Mouse (Mus musculus): ENCODE results near the gene Glrx2. TPM values are rescaled to one million over a fixed set of nuclear protein-coding genes. Genes with fewer than 3 reads are reported as not detected.
A peak's percentile ranks its signal among the peaks of the same experiment; 100 is the strongest.

Gene Glrx2
- polyA plus RNA-seq, 2 experiments: 19.9 to 38.0 TPM

GRCm38 (mm10) chr1:143702141-143702740 lies 13.9 kb upstream of the Glrx2 start:
- TF ChIP-seq EP300 (IDR thresholded peaks at IDR 0.05; ENCODE audit: low read depth) (no peak), CTCF (IDR thresholded peaks at IDR 0.05; ENCODE audit: low read depth) (no peak)
- peaks cover 6% of the 10 kb centered on the region for H3K36me3 ChIP-seq (replicated peaks; ENCODE audit: control insufficient read depth, insufficient read depth, low read depth)
- H3K27me3 ChIP-seq (ENCODE audit: control insufficient read depth, insufficient read depth, low read length): no peaks in the 10 kb centered on the region
- DNase-seq (ENCODE audit: low read depth in 3 of 3, low spot score in 3 of 3) (peak in 2 of 3 experiments; percentile 23 to 44), ATAC-seq (ENCODE audit: insufficient read depth) (peak; percentile 58)
- H3K4me3 ChIP-seq (ENCODE audit: insufficient read depth in 1 of 2, low read depth in 2 of 2, low read length in 2 of 2): peak overlapping the region; percentile 74 to 99
- H3K4me1 ChIP-seq (replicated peaks; ENCODE audit: control insufficient read depth in 2 of 2, insufficient read depth in 2 of 2, low read length in 1 of 2): peaks cover 2% of the 10 kb centered on the region in 2 experiments
- H3K27ac ChIP-seq: peak overlapping the region; percentile 90
- WGBS (ENCODE audit: insufficient replicate concordance): under 1% methylated on average over 44 of the region's 48 CpGs
- peak overlapping the region; percentile 93 for H3K4me2 ChIP-seq (ENCODE audit: low read depth)
- H3K9me3 ChIP-seq (ENCODE audit: control insufficient read depth, low read length): no peaks in the 10 kb centered on the region
- peak overlapping the region; percentile 79 for H3K9ac ChIP-seq (replicated peaks)

- peak; percentile 47 for TF ChIP-seq CTCF (IDR thresholded peaks at IDR 0.05; ENCODE audit: low read depth)
- no peak for TF ChIP-seq EP300 (IDR thresholded peaks at IDR 0.05; ENCODE audit: low read depth)
- ATAC-seq (ENCODE audit: insufficient read depth) (peak; percentile 99), DNase-seq (ENCODE audit: low read depth in 3 of 3, low spot score in 3 of 3) (peak; percentile 80 to 84 (median 84))
- H3K27ac ChIP-seq: peak within 1 kb of the TSS; percentile 90
- no peaks in the 10 kb centered on the region for H3K9me3 ChIP-seq (ENCODE audit: control insufficient read depth, low read length)
- peaks cover 2% of the 10 kb centered on the region in 2 experiments for H3K4me1 ChIP-seq (replicated peaks; ENCODE audit: control insufficient read depth in 2 of 2, insufficient read depth in 2 of 2, low read length in 1 of 2)
- H3K9ac ChIP-seq (replicated peaks): peak within 1 kb of the TSS; percentile 79
- peak within 1 kb of the TSS; percentile 95 for H3K4me2 ChIP-seq (ENCODE audit: low read depth)
- under 1% methylated on average over 74 of the region's 74 CpGs for WGBS (ENCODE audit: insufficient replicate concordance)
- no peaks in the 10 kb centered on the region for H3K27me3 ChIP-seq (ENCODE audit: control insufficient read depth, insufficient read depth, low read length)
- H3K4me3 ChIP-seq (ENCODE audit: insufficient read depth in 1 of 2, low read depth in 2 of 2, low read length in 2 of 2): peak within 1 kb of the TSS; percentile 74 to 99
- H3K36me3 ChIP-seq (replicated peaks; ENCODE audit: control insufficient read depth, insufficient read depth, low read depth): peaks cover 4% of the 10 kb centered on the region
These were observed 13.3 kb upstream of the Glrx2 start, which contains the start of gene Cdc73 for GRCm38 (mm10) chr1:143702741-143703262. Gene Cdc73 (minus strand): TSS chr1:143702893.

GRCm38 (mm10) chr1:143707006-143707405 lies 9.1 kb upstream of the Glrx2 start:
- WGBS (ENCODE audit: insufficient replicate concordance): 67% methylated on average over 4 of the region's 4 CpGs
- peaks cover 0 to 12% of the 10 kb centered on the region in 2 experiments; a peak in 3 of 4 replicates for H3K4me1 ChIP-seq (replicated peaks; ENCODE audit: control insufficient read depth in 2 of 2, insufficient read depth in 2 of 2, low read length in 1 of 2)
- no peak for TF ChIP-seq EP300 (IDR thresholded peaks at IDR 0.05; ENCODE audit: low read depth)
- no peak for TF ChIP-seq CTCF (IDR thresholded peaks at IDR 0.05; ENCODE audit: low read depth)
- H3K27me3 ChIP-seq (ENCODE audit: control insufficient read depth, insufficient read depth, low read length): no peaks in the 10 kb centered on the region
- H3K36me3 ChIP-seq (replicated peaks; ENCODE audit: control insufficient read depth, insufficient read depth, low read depth): no peaks in the 10 kb centered on the region
- DNase-seq (ENCODE audit: low read depth in 3 of 3, low spot score in 3 of 3): no peak
- no peak overlapping the region for H3K27ac ChIP-seq
- no peak for ATAC-seq (ENCODE audit: insufficient read depth)
- H3K9ac ChIP-seq (replicated peaks): no peak overlapping the region
- H3K4me3 ChIP-seq (ENCODE audit: insufficient read depth in 1 of 2, low read depth in 2 of 2, low read length in 2 of 2): no peak overlapping the region
- H3K9me3 ChIP-seq (ENCODE audit: control insufficient read depth, low read length): no peaks in the 10 kb centered on the region
- H3K4me2 ChIP-seq (ENCODE audit: low read depth): no peak overlapping the region

- H3K27ac ChIP-seq: no peak overlapping the region
- 39% methylated on average over 6 of the region's 6 CpGs for WGBS (ENCODE audit: insufficient replicate concordance)
These were observed 7.8 kb upstream of the Glrx2 start for GRCm38 (mm10) chr1:143708361-143708760.

GRCm38 (mm10) chr1:143709966-143710626 lies 6.0 kb upstream of the Glrx2 start:
- WGBS (ENCODE audit: insufficient replicate concordance): 50% methylated on average over 7 of the region's 7 CpGs
- Histone ChIP-seq H3K4me3 (ENCODE audit: insufficient read depth in 1 of 2, low read depth in 2 of 2, low read length in 2 of 2) (no peak overlapping the region), H3K4me1 (replicated peaks; ENCODE audit: control insufficient read depth in 2 of 2, insufficient read depth in 2 of 2, low read length in 1 of 2) (peaks cover 0 to 10% of the 10 kb centered on the region in 2 experiments; a peak in 3 of 4 replicates), H3K4me2 (ENCODE audit: low read depth) (no peak overlapping the region), H3K36me3 (replicated peaks; ENCODE audit: control insufficient read depth, insufficient read depth, low read depth) (no peaks in the 10 kb centered on the region), H3K27ac (no peak overlapping the region), H3K9me3 (ENCODE audit: control insufficient read depth, low read length) (no peaks in the 10 kb centered on the region), H3K27me3 (ENCODE audit: control insufficient read depth, insufficient read depth, low read length) (no peaks in the 10 kb centered on the region), H3K9ac (replicated peaks) (no peak overlapping the region)
- DNase-seq (ENCODE audit: low read depth in 3 of 3, low spot score in 3 of 3) (no peak), ATAC-seq (ENCODE audit: insufficient read depth) (0 out of 2 replicates have a peak, but pooled peaks have one; percentile 13)
- TF ChIP-seq CTCF (IDR thresholded peaks at IDR 0.05; ENCODE audit: low read depth) (no peak), EP300 (IDR thresholded peaks at IDR 0.05; ENCODE audit: low read depth) (no peak)

More at GRCm38 (mm10) chr1:143708361-143708760, 7.8 kb upstream of the Glrx2 start:
- Histone ChIP-seq H3K27me3 (ENCODE audit: control insufficient read depth, insufficient read depth, low read length) (no peaks in the 10 kb centered on the region), H3K36me3 (replicated peaks; ENCODE audit: control insufficient read depth, insufficient read depth, low read depth) (no peaks in the 10 kb centered on the region), H3K4me3 (ENCODE audit: insufficient read depth in 1 of 2, low read depth in 2 of 2, low read length in 2 of 2) (no peak overlapping the region), H3K4me2 (ENCODE audit: low read depth) (no peak overlapping the region), H3K4me1 (replicated peaks; ENCODE audit: control insufficient read depth in 2 of 2, insufficient read depth in 2 of 2, low read length in 1 of 2) (peaks cover 0 to 10% of the 10 kb centered on the region in 2 experiments; a peak in 3 of 4 replicates), H3K9ac (replicated peaks) (no peak overlapping the region), H3K9me3 (ENCODE audit: control insufficient read depth, low read length) (no peaks in the 10 kb centered on the region)
- DNase-seq (ENCODE audit: low read depth in 3 of 3, low spot score in 3 of 3): no peak
- TF ChIP-seq CTCF (IDR thresholded peaks at IDR 0.05; ENCODE audit: low read depth) (no peak), EP300 (IDR thresholded peaks at IDR 0.05; ENCODE audit: low read depth) (no peak)
- no peak for ATAC-seq (ENCODE audit: insufficient read depth)
